Mouse (Mus musculus): ENCODE results near the gene Crtc3.

- TF ChIP-seq CTCF (IDR thresholded peaks at IDR 0.05; ENCODE audit: low read depth, low read length) = no peak
- no peak for TF ChIP-seq POLR2AphosphoS5 (IDR thresholded peaks at IDR 0.05; ENCODE audit: insufficient replicate concordance, low read depth, low read length)
- no peak for TF ChIP-seq GATA1 (IDR thresholded peaks at IDR 0.05; ENCODE audit: borderline replicate concordance, low read length)
Measured at GRCm38 (mm10) chr7:80688556-80689220, at the start of gene Crtc3.

All from G1E (cell line).